Mouse (Mus musculus) midbrain, embryonic 11.5 days (tissue): ENCODE results near the gene Cc2d2b. TPM values are rescaled to one million over a fixed set of nuclear protein-coding genes. Genes with fewer than 3 reads are reported as not detected.
A peak's percentile ranks its signal among the peaks of the same experiment; 100 is the strongest.

Experiments
- ATAC-seq: fragments of 200-750 bp; cut with Nextera tagmentation; 2 replicates; pipeline ENCODE4 v1.8.0; 2017; ENCODE audit warnings: moderate TSS enrichment, moderate library complexity; ENCODE audit not compliant: low FRiP score
- DNase-seq: peaks from one replicate; pipeline ENCODE4 v3.0.0; 2015; ENCODE audit warnings: low spot score; ENCODE audit errors: missing footprints
- H3K27ac ChIP-seq: fragments of 300-500 bp; sonication (generic); 2 replicates; pipeline ENCODE4 v1.5.1; 2014; ENCODE audit warnings: low read depth, low read length
- H3K27me3 ChIP-seq: fragments of 300-500 bp; sonication (generic); 2 replicates; pipeline ENCODE4 v1.6.1; 2014; ENCODE audit warnings: mild to moderate bottlenecking, low read length, moderate library complexity, mixed read lengths; ENCODE audit not compliant: control insufficient read depth, insufficient read depth
- H3K36me3 ChIP-seq: fragments of 300-500 bp; sonication (generic); 2 replicates; pipeline ENCODE4 v1.6.1; 2014; ENCODE audit warnings: mild to moderate bottlenecking, low read length, moderate library complexity, mixed read lengths; ENCODE audit not compliant: control insufficient read depth, insufficient read depth
- H3K4me1 ChIP-seq: fragments of 300-500 bp; sonication (generic); 2 replicates; pipeline ENCODE4 v1.6.1; 2014; ENCODE audit warnings: low read length; ENCODE audit not compliant: control insufficient read depth, insufficient read depth
- H3K4me2 ChIP-seq: fragments of 300-500 bp; sonication (generic); 2 replicates; pipeline ENCODE4 v1.6.1; 2014; ENCODE audit warnings: mild to moderate bottlenecking, moderate library complexity
- H3K4me3 ChIP-seq: fragments of 300-500 bp; sonication (generic); 2 replicates; pipeline ENCODE4 v1.5.1; 2014; ENCODE audit warnings: low read depth, low read length
- H3K9ac ChIP-seq: fragments of 300-500 bp; sonication (generic); 2 replicates; pipeline ENCODE4 v1.6.1; 2014; ENCODE audit warnings: low read length
- H3K9me3 ChIP-seq: fragments of 300-500 bp; sonication (generic); 2 replicates; pipeline ENCODE4 v1.6.1; 2016; ENCODE audit warnings: low read length; ENCODE audit not compliant: control insufficient read depth
- WGBS: fragments of 180-500 bp; shearing (Covaris S2); extraction: QIAGEN DNeasy Blood & Tissue Kit; methylation state at CpG from one replicate; pipeline ENCODE4 v1.1.7; 2014; 5-methylcytosine and 5-hydroxymethylcytosine counted together
- polyA plus RNA-seq: library from polyadenylated mRNA; unstranded; fragments of >200 nt; fragmentation: Nextera tagmentation; extraction: Ambion mirVana; gene quantifications from 2 replicates; pipeline ENCODE4 v1.2.1, GENCODE M21; 2014

The Cc2d2b gene
- polyA plus RNA-seq = 0.22 and 0.72 TPM in 2 replicates

- Histone ChIP-seq H3K4me3 (no peak within 1 kb of the TSS), H3K36me3 (no peaks in the 10 kb centered on the region), H3K9me3 (no peaks in the 10 kb centered on the region), H3K9ac (no peak within 1 kb of the TSS), H3K4me2 (no peak within 1 kb of the TSS), H3K27ac (no peak within 1 kb of the TSS), H3K27me3 (no peaks in the 10 kb centered on the region), H3K4me1 (no peaks in the 10 kb centered on the region)
- WGBS = 77% methylated on average over 16 of the region's 17 CpGs
- ATAC-seq (no peak), DNase-seq (no peak)
Measured at GRCm38 (mm10) chr19:40748559-40748958, at the start of gene Cc2d2b. Gene Cc2d2b, plus strand, starts transcription at chr19:40748753.

- no peaks in the 10 kb centered on the region for H3K36me3 ChIP-seq
- DNase-seq (no peak), ATAC-seq (0 out of 2 replicates have a peak, but pooled peaks have one; percentile 44)
- H3K27ac ChIP-seq = no peak overlapping the region
- H3K4me1 ChIP-seq = 0 out of 2 replicates have a peak, but pooled peaks cover 2% of the 10 kb centered on the region
- H3K9ac ChIP-seq = no peak overlapping the region
- H3K27me3 ChIP-seq = no peaks in the 10 kb centered on the region
- 35% methylated on average over 5 of the region's 5 CpGs for WGBS
- no peak overlapping the region for H3K4me3 ChIP-seq
- no peak overlapping the region for H3K4me2 ChIP-seq
- H3K9me3 ChIP-seq = no peaks in the 10 kb centered on the region
Measured at GRCm38 (mm10) chr19:40699816-40700215, 48.7 kb upstream of the Cc2d2b start.

GRCm38 (mm10) chr19:40702406-40702805 is 46.1 kb upstream of the Cc2d2b start:
- no peak for DNase-seq

GRCm38 (mm10) chr19:40712889-40713628 is 35.5 kb upstream of the Cc2d2b start:
- no peaks in the 10 kb centered on the region for H3K36me3 ChIP-seq
- no peaks in the 10 kb centered on the region for H3K27me3 ChIP-seq
- H3K4me2 ChIP-seq = no peak overlapping the region
- H3K9ac ChIP-seq = no peak overlapping the region
- ATAC-seq (no peak), DNase-seq (no peak)
- 92% methylated on average over 13 of the region's 16 CpGs for WGBS
- no peak overlapping the region for H3K27ac ChIP-seq
- H3K9me3 ChIP-seq = no peaks in the 10 kb centered on the region
- H3K4me1 ChIP-seq = no peaks in the 10 kb centered on the region
- no peak overlapping the region for H3K4me3 ChIP-seq

More at GRCm38 (mm10) chr19:40702406-40702805, 46.1 kb upstream of the Cc2d2b start:
- H3K27ac ChIP-seq = no peak overlapping the region
- H3K9ac ChIP-seq = no peak overlapping the region
- H3K27me3 ChIP-seq = no peaks in the 10 kb centered on the region
- 61% methylated on average over 4 of the region's 4 CpGs for WGBS
- 0 out of 2 replicates have a peak, but pooled peaks cover 2% of the 10 kb centered on the region for H3K4me1 ChIP-seq
- no peaks in the 10 kb centered on the region for H3K36me3 ChIP-seq
- no peak overlapping the region for H3K4me3 ChIP-seq
- no peak for ATAC-seq
- no peaks in the 10 kb centered on the region for H3K9me3 ChIP-seq
- H3K4me2 ChIP-seq = no peak overlapping the region

GRCm38 (mm10) chr19:40714700-40715099 is 33.9 kb upstream of the Cc2d2b start:
- Histone ChIP-seq H3K9ac (no peak overlapping the region), H3K36me3 (no peaks in the 10 kb centered on the region), H3K4me2 (no peak overlapping the region), H3K4me1 (no peaks in the 10 kb centered on the region), H3K27ac (no peak overlapping the region), H3K4me3 (no peak overlapping the region), H3K27me3 (no peaks in the 10 kb centered on the region), H3K9me3 (no peaks in the 10 kb centered on the region)
- DNase-seq (no peak), ATAC-seq (no peak)
- 84% methylated on average over 5 of the region's 5 CpGs for WGBS

GRCm38 (mm10) chr19:40716981-40717380 is 31.6 kb upstream of the Cc2d2b start:
- Histone ChIP-seq H3K4me1 (no peaks in the 10 kb centered on the region), H3K36me3 (no peaks in the 10 kb centered on the region), H3K27me3 (no peaks in the 10 kb centered on the region), H3K9me3 (no peaks in the 10 kb centered on the region), H3K4me2 (no peak overlapping the region), H3K9ac (no peak overlapping the region), H3K4me3 (no peak overlapping the region), H3K27ac (no peak overlapping the region)
- WGBS = 84% methylated on average over 6 of the region's 6 CpGs
- ATAC-seq = no peak
- DNase-seq = no peak

GRCm38 (mm10) chr19:40719439-40720105 is 29.0 kb upstream of the Cc2d2b start:
- ATAC-seq = no peak
- no peaks in the 10 kb centered on the region for H3K4me1 ChIP-seq
- WGBS = 57% methylated on average over 11 of the region's 11 CpGs
- H3K9ac ChIP-seq = no peak overlapping the region
- H3K9me3 ChIP-seq = no peaks in the 10 kb centered on the region
- no peaks in the 10 kb centered on the region for H3K36me3 ChIP-seq
- no peak overlapping the region for H3K4me2 ChIP-seq
- DNase-seq = no peak
- no peaks in the 10 kb centered on the region for H3K27me3 ChIP-seq
- no peak overlapping the region for H3K27ac ChIP-seq
- no peak overlapping the region for H3K4me3 ChIP-seq

- Histone ChIP-seq H3K36me3 (no peaks in the 10 kb centered on the region), H3K27ac (no peak overlapping the region), H3K4me2 (no peak overlapping the region), H3K9me3 (no peaks in the 10 kb centered on the region), H3K9ac (no peak overlapping the region), H3K27me3 (no peaks in the 10 kb centered on the region), H3K4me3 (no peak overlapping the region), H3K4me1 (no peaks in the 10 kb centered on the region)
- no peak for ATAC-seq
- WGBS = 89% methylated on average over 12 of the region's 12 CpGs
- no peak for DNase-seq
Measured at GRCm38 (mm10) chr19:40720381-40720780, 28.2 kb upstream of the Cc2d2b start.
